Mouse (Mus musculus) CH12.LX (cell line): ENCODE measurements around the gene Rapgef2. TPM values are rescaled to one million over a fixed set of nuclear protein-coding genes. Genes with fewer than 3 reads are reported as not detected.

ENCODE experiments used
- DNase-seq: peaks from one replicate; pipeline ENCODE4 v3.0.0-alpha.2; 2013; ENCODE audit errors: extremely low read depth
- H3K27ac ChIP-seq: 2 replicates; pipeline ENCODE4 v1.5.1; 2012; ENCODE audit warnings: low read depth, mild to moderate bottlenecking, control low read depth, moderate library complexity; ENCODE audit not compliant: insufficient read depth
- H3K27me3 ChIP-seq: replicated peaks from 2 replicates; pipeline ENCODE3; 2012; ENCODE audit warnings: inconsistent platforms
- H3K36me3 ChIP-seq, 2 experiments: replicated peaks in 1 of 2; 2 replicates each; pipeline versions ENCODE3 to v1.6.1; 2012; ENCODE audit warnings: inconsistent platforms in 1 of 2, low read length in 1 of 2, mild to moderate bottlenecking in 1 of 2, mixed read lengths in 1 of 2, moderate library complexity in 1 of 2; ENCODE audit not compliant: control insufficient read depth in 1 of 2, insufficient read depth in 1 of 2
- H3K4me1 ChIP-seq, 2 experiments: 2 replicates each; pipeline ENCODE4 v1.6.1; 2012; ENCODE audit warnings: inconsistent platforms in 1 of 2, moderate library complexity in 1 of 2; ENCODE audit not compliant: insufficient read depth in 2 of 2, control insufficient read depth in 1 of 2
- H3K4me2 ChIP-seq: 2 replicates; pipeline ENCODE4 v1.6.1; 2012; ENCODE audit warnings: low read depth, mild to moderate bottlenecking, control low read depth; ENCODE audit not compliant: poor library complexity, insufficient read depth, severe bottlenecking
- H3K4me3 ChIP-seq, 3 experiments: fragments of 150-350 bp in 1 of 3; sonication (generic) in 1 of 3; replicated peaks in 1 of 3; 2 replicates each; pipeline versions ENCODE3 to v1.5.1; 2011 to 2012; ENCODE audit warnings: low read depth in 2 of 3, low read length in 2 of 3, mild to moderate bottlenecking in 2 of 3, moderate library complexity in 2 of 3, control low read depth in 1 of 3, improper control_type of control experiment in 1 of 3, inconsistent platforms in 1 of 3, mixed read lengths in 1 of 3; ENCODE audit not compliant: poor library complexity in 1 of 3
- H3K79me2 ChIP-seq: replicated peaks from 2 replicates; pipeline ENCODE4 v1.6.1; 2012; ENCODE audit warnings: mild to moderate bottlenecking, moderate library complexity; ENCODE audit not compliant: control insufficient read depth, poor library complexity, insufficient read depth, severe bottlenecking; ENCODE audit errors: extremely low read depth
- H3K9ac ChIP-seq: 2 replicates; pipeline ENCODE4 v1.6.1; 2012; ENCODE audit warnings: low read depth, mild to moderate bottlenecking, control low read depth, moderate library complexity; ENCODE audit not compliant: insufficient read depth
- H3K9me3 ChIP-seq: replicated peaks from 2 replicates; pipeline ENCODE3; 2012; ENCODE audit warnings: low read length, inconsistent platforms, mixed read lengths
- CHD1 ChIP-seq: IDR thresholded peaks from 2 replicates; pipeline ENCODE4 v1.6.1; 2012; ENCODE audit warnings: low read depth, low read length, improper control_type of control experiment, inconsistent platforms
- CHD2 ChIP-seq: IDR thresholded peaks from 2 replicates; pipeline ENCODE4 v1.6.1; 2011; ENCODE audit warnings: low read length, improper control_type of control experiment
- CTCF ChIP-seq, 2 experiments: IDR thresholded peaks in 1 of 2; conservative IDR thresholded peaks in 1 of 2; 2 replicates each; pipeline ENCODE4 v1.5.1; 2011 to 2012; ENCODE audit warnings: low read depth in 2 of 2, low read length in 2 of 2, improper control_type of control experiment in 1 of 2, inconsistent platforms in 1 of 2, mild to moderate bottlenecking in 1 of 2, moderate library complexity in 1 of 2
- E2F4 ChIP-seq: IDR thresholded peaks from 2 replicates; pipeline ENCODE4 v1.6.1; 2011; ENCODE audit warnings: low read depth, low read length, improper control_type of control experiment; ENCODE audit not compliant: insufficient replicate concordance
- ELF1 ChIP-seq: IDR thresholded peaks from 2 replicates; pipeline ENCODE4 v1.6.1; 2014; ENCODE audit warnings: low read depth, mild to moderate bottlenecking, inconsistent platforms, low read length, improper control_type of control experiment
- JUN ChIP-seq: IDR thresholded peaks from 2 replicates; pipeline ENCODE4 v1.6.1; 2011; ENCODE audit warnings: low read depth, mild to moderate bottlenecking, low read length, improper control_type of control experiment, moderate library complexity; ENCODE audit not compliant: insufficient read depth
- JUND ChIP-seq: conservative IDR thresholded peaks from 2 replicates; pipeline ENCODE4 v1.6.1; 2011; ENCODE audit warnings: low read depth, low read length, improper control_type of control experiment
- KAT2A ChIP-seq: IDR thresholded peaks from 2 replicates; pipeline ENCODE4 v1.6.1; 2012; ENCODE audit warnings: low read length, improper control_type of control experiment, inconsistent platforms; ENCODE audit not compliant: insufficient replicate concordance
- MEF2A ChIP-seq: IDR thresholded peaks from 2 replicates; pipeline ENCODE4 v1.6.1; 2014; ENCODE audit warnings: low read depth, mild to moderate bottlenecking, inconsistent platforms, low read length, improper control_type of control experiment, borderline replicate concordance
- POLR2A ChIP-seq: IDR thresholded peaks from 2 replicates; pipeline ENCODE4 v1.6.1; 2011; ENCODE audit warnings: low read depth, mild to moderate bottlenecking, improper control_type of control experiment, low read length
- RCOR1 ChIP-seq: conservative IDR thresholded peaks from 2 replicates; pipeline ENCODE4 v1.6.1; 2012; ENCODE audit warnings: low read depth, mild to moderate bottlenecking, inconsistent platforms, low read length, improper control_type of control experiment
- SIN3A ChIP-seq: IDR thresholded peaks from 2 replicates; pipeline ENCODE4 v1.6.1; 2012; ENCODE audit warnings: low read length, improper control_type of control experiment, inconsistent platforms
- SMC3 ChIP-seq: IDR thresholded peaks from 2 replicates; pipeline ENCODE4 v1.6.1; 2011; ENCODE audit warnings: low read depth, low read length, improper control_type of control experiment
- TCF12 ChIP-seq: IDR thresholded peaks from 2 replicates; pipeline ENCODE4 v1.6.1; 2014; ENCODE audit warnings: low read depth, mild to moderate bottlenecking, inconsistent platforms, low read length, improper control_type of control experiment
- USF2 ChIP-seq: conservative IDR thresholded peaks from 2 replicates; pipeline ENCODE4 v1.6.1; 2011; ENCODE audit warnings: low read depth, low read length, improper control_type of control experiment
- ZC3H11A ChIP-seq: IDR thresholded peaks from 2 replicates; pipeline ENCODE4 v1.6.1; 2012; ENCODE audit warnings: low read depth, mild to moderate bottlenecking, inconsistent platforms, low read length, improper control_type of control experiment
- ZKSCAN1 ChIP-seq: IDR thresholded peaks from 2 replicates; pipeline ENCODE4 v1.6.1; 2012; ENCODE audit warnings: low read depth, inconsistent platforms, low read length, improper control_type of control experiment, borderline replicate concordance
- ZNF384 ChIP-seq: IDR thresholded peaks from 2 replicates; pipeline ENCODE4 v1.6.1; 2012; ENCODE audit warnings: low read depth, low read length, improper control_type of control experiment, inconsistent platforms
- dilution Hi-C: fragments of 300-500 bp; cut with MboI; formaldehyde crosslinking; loops from 2 replicates; pipeline ENCODE4 v1.14.3; 2020; ENCODE audit warnings: low sequenced_read_pairs; ENCODE audit not compliant: extremely low pct_unique_long_range_greater_than_20kb, extremely low pct_ligation_motif_present
- in situ Hi-C: fragments of 300-500 bp; cut with MboI; formaldehyde crosslinking; loops from 3 replicates; pipeline ENCODE4 v1.14.3; 2019; ENCODE audit warnings: low sequenced_read_pairs, low pct_ligation_motif_present, low pct_unique_long_range_greater_than_20kb, mixed read lengths
- polyA plus RNA-seq: library from polyadenylated mRNA; unstranded; fragments of >175 nt; gene quantifications from 2 replicates; pipeline ENCODE4 v1.2.1, GENCODE M21; 2012; ENCODE audit warnings: low read depth; ENCODE audit not compliant: insufficient read length
- total RNA-seq, 2 experiments: library from RNA; depleted of rRNA; stranded (reverse); fragments of 300-350 nt in 1 of 2; fragments of >200 nt in 1 of 2; gene quantifications; 2 replicates each; pipeline ENCODE4 v1.2.3; 2012 to 2014

Rapgef2 gene
- total and polyA plus RNA-seq, 3 experiments, result 0.72 to 3.1 (median 2.6) TPM

GRCm38 (mm10) chr3:79308605-79309004, 22.3 kb upstream of the Rapgef2 start:
- dilution Hi-C loops, result no loop called here
- Histone ChIP-seq H3K9ac (no peak overlapping the region), H3K4me3 (no peak overlapping the region), H3K4me1 (no peaks in the 10 kb centered on the region), H3K4me2 (no peak overlapping the region), H3K27ac (no peak overlapping the region), H3K9me3 (peaks cover 3% of the 10 kb centered on the region), H3K36me3 (no peaks in the 10 kb centered on the region), H3K27me3 (no peaks in the 10 kb centered on the region), H3K79me2 (no peaks in the 10 kb centered on the region)
- in situ Hi-C loops, result no loop called here
- DNase-seq, result no peak
- no peak for TF ChIP-seq ELF1
- no peak for TF ChIP-seq RCOR1
- no peak for TF ChIP-seq USF2
- TF ChIP-seq SIN3A, result no peak
- no peak for TF ChIP-seq ZNF384
- TF ChIP-seq TCF12, result no peak
- no peak for TF ChIP-seq JUND
- no peak for TF ChIP-seq MEF2A
- no peak for TF ChIP-seq E2F4
- no peak for TF ChIP-seq CHD2
- no peak for TF ChIP-seq CTCF (conservative IDR thresholded peaks at IDR 0.05 in 1 of 2, IDR thresholded peaks at IDR 0.05 in 1 of 2; ENCODE audit: low read depth in 2 of 2, low read length in 2 of 2)
- TF ChIP-seq POLR2A, result no peak
- TF ChIP-seq KAT2A, result no peak

DNA sequence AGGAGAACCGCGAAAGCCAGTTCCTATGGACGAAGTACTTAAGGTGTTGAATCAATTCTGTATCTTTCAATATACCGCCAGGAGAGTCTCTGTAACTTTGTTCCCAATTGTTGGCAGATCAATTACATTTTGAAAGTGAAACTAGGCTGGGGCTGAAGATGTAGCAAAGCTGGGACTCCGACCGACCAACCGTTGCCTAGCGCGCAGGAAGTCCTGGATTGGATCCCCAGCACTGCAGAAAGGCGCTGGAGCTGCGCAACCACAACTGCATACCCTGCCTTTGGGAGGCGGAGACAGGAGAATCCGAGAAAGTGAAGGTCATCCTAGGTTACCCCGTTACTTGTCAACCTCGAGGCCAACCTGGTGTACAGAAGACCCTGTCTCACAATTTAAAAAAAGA, 13.1 kb upstream of the Rapgef2 start:
- Histone ChIP-seq H3K27ac (no peak overlapping the region), H3K9ac (no peak overlapping the region), H3K36me3 (no peaks in the 10 kb centered on the region), H3K4me1 (no peaks in the 10 kb centered on the region), H3K4me2 (no peak overlapping the region), H3K27me3 (no peaks in the 10 kb centered on the region), H3K9me3 (peaks cover 2% of the 10 kb centered on the region), H3K4me3 (no peak overlapping the region), H3K79me2 (no peaks in the 10 kb centered on the region)
- in situ Hi-C loops, result no loop called here
- TF ChIP-seq CHD2, result no peak
- no peak for TF ChIP-seq ZC3H11A
- no peak for TF ChIP-seq SMC3
- no peak for TF ChIP-seq CHD1
- TF ChIP-seq E2F4, result no peak
- no peak for TF ChIP-seq ZKSCAN1
- TF ChIP-seq JUN, result no peak
- dilution Hi-C loops, result no loop called here
- no peak for DNase-seq
